Mouse (Mus musculus): ENCODE data around the gene Sem1.
A peak's percentile ranks its signal among the peaks of the same experiment; 100 is the strongest.
"Not testable (repeated sequence)": the region's sequence is repeated elsewhere in the genome, so short reads cannot be mapped to it uniquely, and the experiment has no call there.

Gene Sem1

DNA sequence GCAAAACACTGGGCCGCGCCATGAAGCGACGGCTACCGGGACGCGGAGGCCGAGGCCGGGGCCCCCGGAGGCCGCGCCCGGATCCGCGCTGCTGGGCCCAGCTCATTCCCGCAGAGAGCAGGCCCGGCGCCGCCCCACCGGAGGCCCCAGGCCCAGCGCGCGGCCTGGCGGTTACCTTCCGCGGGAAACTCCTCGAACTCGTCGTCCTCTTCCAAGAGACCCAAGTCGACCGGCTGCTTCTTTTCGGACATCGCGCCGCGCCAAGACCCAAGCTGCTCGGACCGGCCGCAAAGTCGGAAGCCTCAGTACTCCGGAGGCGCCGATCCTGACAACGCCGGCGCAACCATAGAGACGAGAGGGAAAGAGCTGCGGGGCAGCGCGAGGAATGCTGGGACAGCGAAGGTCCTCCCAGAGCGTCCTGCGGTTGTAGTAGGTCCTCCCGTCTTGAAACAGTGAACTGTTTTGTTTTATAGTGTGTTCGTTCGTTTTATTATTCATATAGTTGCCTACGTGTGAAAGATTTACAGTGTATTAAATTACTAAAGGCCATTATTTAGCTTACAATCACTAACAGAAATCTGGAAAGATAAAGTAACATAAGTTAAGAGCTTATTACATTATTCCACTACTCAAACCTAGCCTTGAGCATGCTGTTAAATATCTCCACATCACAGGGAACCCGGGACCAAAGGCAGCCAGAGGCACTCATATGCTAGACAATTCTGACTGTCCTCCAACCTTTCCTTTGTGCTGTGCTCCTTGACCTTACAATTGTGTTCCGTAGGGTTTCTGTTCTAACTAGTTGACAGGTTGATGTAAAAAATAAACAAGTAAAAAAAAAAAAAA is at the start of gene Sem1:
TSS of gene Sem1 (minus strand) at position 360 of the 846 bp plus-strand sequence.
- DNase-seq (ENCODE audit: low spot score in 2 of 2): peak; percentile 87

GRCm38 (mm10) chr6:6622846-6623749 is 44.6 kb upstream of the Sem1 start:
- DNase-seq (ENCODE audit: low spot score in 2 of 2): no peak

GRCm38 (mm10) chr6:6603561-6604544 is 25.4 kb upstream of the Sem1 start:
- no peak for DNase-seq (ENCODE audit: low spot score in 2 of 2)

- no peak for DNase-seq (ENCODE audit: low spot score in 2 of 2)
Measured at GRCm38 (mm10) chr6:6586313-6586712, 7.8 kb upstream of the Sem1 start.

- DNase-seq (ENCODE audit: low spot score in 2 of 2): peak; percentile 59 to 69
Measured at GRCm38 (mm10) chr6:6581849-6582248, 3.4 kb upstream of the Sem1 start.

- peak in 1 of 2 experiments; percentile 8 for DNase-seq (ENCODE audit: low spot score in 2 of 2)
Measured at GRCm38 (mm10) chr6:6577741-6578284, 650 bp downstream of the Sem1 start.

- no peak for DNase-seq (ENCODE audit: low spot score in 2 of 2)
Measured at GRCm38 (mm10) chr6:6577291-6577690, 1.2 kb downstream of the Sem1 start.

GRCm38 (mm10) chr6:6575796-6576195 is 2.7 kb downstream of the Sem1 start:
- no peak for DNase-seq (ENCODE audit: low spot score in 2 of 2)

GRCm38 (mm10) chr6:6568436-6568835 is 10.0 kb downstream of the Sem1 start:
- DNase-seq (ENCODE audit: low spot score in 2 of 2): no peak

- DNase-seq (ENCODE audit: low spot score in 2 of 2): no peak
Measured at GRCm38 (mm10) chr6:6563691-6564090, 14.8 kb downstream of the Sem1 start.

GRCm38 (mm10) chr6:6562716-6563115 is 15.7 kb downstream of the Sem1 start:
- DNase-seq (ENCODE audit: low spot score in 2 of 2): no peak

DNA sequence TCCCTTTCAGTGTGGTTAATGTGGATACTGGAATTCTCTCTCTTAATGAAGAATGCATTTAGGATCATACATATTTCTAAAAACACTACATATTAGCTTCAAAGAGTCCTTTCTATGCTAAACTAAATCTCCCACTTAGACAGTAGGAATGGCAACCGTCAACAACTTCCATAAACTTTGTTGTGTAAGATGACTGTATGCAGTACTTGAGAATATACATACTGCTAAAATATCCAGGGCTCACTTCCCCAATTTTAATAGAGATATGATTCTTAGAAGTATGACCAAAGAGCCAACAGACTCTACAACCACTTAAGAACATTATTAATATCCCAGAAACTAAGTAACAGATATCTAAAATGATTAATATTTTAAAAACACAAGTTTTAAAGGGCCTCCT is 20.8 kb downstream of the Sem1 start:
- no peak for DNase-seq (ENCODE audit: low spot score in 2 of 2)

DNA sequence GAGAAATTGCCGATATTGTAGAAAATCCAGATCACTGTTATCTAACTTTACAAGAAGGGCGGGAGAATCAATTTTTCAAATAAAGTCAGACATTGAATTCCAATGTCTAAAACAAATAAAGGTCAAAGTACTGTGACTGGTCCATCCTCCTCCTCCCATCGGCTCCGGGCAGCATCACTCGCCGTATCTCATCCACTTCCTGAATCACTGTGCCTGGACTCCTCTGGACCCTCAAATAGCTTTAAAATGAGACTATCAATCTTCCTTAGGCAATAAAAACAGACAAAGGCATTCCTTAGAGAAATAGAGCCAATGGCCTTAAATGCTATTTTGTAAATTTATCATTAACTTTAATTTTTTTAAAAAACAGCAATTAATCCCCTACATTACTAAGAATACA is 26.5 kb downstream of the Sem1 start:
- DNase-seq (ENCODE audit: low spot score in 2 of 2): no peak

GRCm38 (mm10) chr6:6547997-6548396 is 30.5 kb downstream of the Sem1 start:
- no peak for DNase-seq (ENCODE audit: low spot score in 2 of 2)

DNA sequence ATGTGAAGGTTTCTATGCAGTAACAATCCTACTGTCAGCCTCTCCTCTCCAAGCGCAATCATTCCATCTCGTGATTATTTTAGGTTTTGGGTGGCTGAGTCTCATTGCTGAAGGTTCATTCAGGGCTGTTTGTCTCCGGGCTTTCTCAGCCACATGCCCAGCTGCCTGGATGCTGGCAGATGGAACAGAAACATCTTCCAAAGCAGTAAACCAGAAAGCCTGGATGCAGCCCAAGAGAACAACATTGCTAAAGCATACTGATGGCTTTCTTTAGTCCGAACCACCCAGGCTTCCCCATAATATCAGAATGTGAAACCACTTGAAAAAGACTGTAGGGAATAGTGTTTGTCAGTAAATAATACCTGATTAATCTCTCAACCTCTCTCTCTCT is 34.2 kb downstream of the Sem1 start:
- DNase-seq (ENCODE audit: low spot score in 2 of 2): no peak

GRCm38 (mm10) chr6:6543606-6544254 is 34.7 kb downstream of the Sem1 start:
- DNase-seq (ENCODE audit: low spot score in 2 of 2): no peak

DNA sequence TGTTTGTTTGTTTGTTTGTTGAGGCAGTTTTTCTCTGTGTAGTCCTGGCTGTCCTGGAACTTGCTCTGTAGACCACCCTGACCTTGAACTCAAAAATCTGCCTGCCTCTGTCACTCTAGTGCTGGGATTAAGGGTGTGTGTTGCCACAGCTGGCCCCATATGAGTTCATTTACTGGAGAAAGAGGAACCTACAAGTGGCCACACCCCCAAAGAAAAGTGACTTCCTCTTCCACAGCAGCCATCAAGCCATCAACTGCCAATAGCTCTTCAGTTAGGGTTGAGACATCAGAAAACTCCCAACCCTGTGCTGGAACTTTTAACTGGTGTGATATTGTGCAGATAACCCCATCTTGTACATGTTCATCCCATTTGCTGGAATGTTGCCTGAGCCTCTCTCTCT is 36.3 kb downstream of the Sem1 start:
- DNase-seq (ENCODE audit: low spot score in 2 of 2): peak; percentile 24 to 31

- DNase-seq (ENCODE audit: low spot score in 2 of 2): no peak
Measured at GRCm38 (mm10) chr6:6536781-6537466, 41.5 kb downstream of the Sem1 start.

DNA sequence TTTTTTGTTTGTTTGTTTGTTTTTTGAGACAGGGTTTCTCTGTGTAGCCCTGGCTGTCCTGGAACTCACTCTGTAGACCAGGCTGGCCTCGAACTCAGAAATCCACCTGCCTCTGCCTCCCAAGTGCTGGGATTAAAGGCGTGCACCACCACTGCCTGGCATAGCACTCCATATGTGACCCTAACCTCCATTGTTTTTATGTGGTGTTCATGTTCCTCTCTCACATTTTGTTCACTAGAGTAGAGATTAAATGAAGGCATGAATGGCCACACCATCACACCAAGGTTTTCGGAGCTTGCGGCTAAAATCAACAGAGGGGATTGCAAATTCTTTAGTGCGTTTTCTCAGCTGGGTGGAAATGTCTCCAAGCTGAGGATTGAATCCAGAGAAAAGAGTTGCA is 42.1 kb downstream of the Sem1 start:
- DNase-seq (ENCODE audit: low spot score in 2 of 2): not testable (repeated sequence)
